Mouse (Mus musculus): Measurements from ENCODE around the gene Prb1. TPM values are rescaled to one million over a fixed set of nuclear protein-coding genes. Genes with fewer than 3 reads are reported as not detected.
"Not testable (repeated sequence)": the region's sequence is repeated elsewhere in the genome, so short reads cannot be mapped to it uniquely, and the experiment has no call there.

Prb1 gene
- polyA plus RNA-seq (2014; fragmentation: Nextera tagmentation; extraction: Ambion mirVana): not detected in 2 replicates

- not testable (repeated sequence) for H3K9me3 ChIP-seq (ENCODE audit: control insufficient read depth, low read depth, low read length); H3K27ac ChIP-seq (ENCODE audit: low read length); ATAC-seq (ENCODE audit: insufficient number of reproducible peaks, insufficient read depth, low FRiP score, low read depth); H3K4me1 ChIP-seq (ENCODE audit: control insufficient read depth, insufficient read depth, low read length); H3K4me3 ChIP-seq (ENCODE audit: low read depth, low read length); H3K36me3 ChIP-seq (ENCODE audit: control insufficient read depth, insufficient read depth, low read length); H3K9ac ChIP-seq (replicated peaks; ENCODE audit: low read depth, low read length); H3K4me2 ChIP-seq (replicated peaks; ENCODE audit: low read depth, low read length); H3K27me3 ChIP-seq (ENCODE audit: control insufficient read depth, insufficient read depth, low read length)
Observed at GRCm38 (mm10) chr6:132210421-132210820, at the start of gene Prb1. Prb1 (minus strand) TSS chr6:132210521.

Other genes with a start within 250 kb of the Prb1 start
- not detected in 2 replicates for gene Prpmp5, start 104.2 kb upstream of the Prb1 start, polyA plus RNA-seq (2014; fragmentation: Nextera tagmentation; extraction: Ambion mirVana)
- not detected in 2 replicates for gene Gm8882, start 153.6 kb upstream of the Prb1 start, polyA plus RNA-seq (2014; fragmentation: Nextera tagmentation; extraction: Ambion mirVana)